Mouse (Mus musculus): ENCODE results near the gene Rab3gap2.

DNA sequence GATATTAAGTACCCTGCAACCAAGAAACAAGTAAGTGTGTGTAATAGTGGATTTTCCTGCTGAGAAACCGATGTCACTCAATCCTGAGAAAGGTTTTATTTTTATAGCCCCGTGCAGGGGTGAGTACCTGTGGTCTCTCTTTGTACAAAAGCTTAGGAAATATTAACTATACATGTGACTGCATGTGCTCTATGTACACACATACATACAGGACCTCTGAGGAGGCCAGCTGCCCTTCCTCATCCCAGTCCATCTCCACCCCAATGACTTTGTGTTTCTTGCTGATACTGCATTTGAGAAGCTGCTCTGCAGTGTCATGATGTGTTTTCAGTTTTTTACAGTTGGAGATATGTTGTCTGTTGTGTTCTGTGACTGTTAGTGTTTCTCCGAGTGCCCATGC lies 48.4 kb downstream of the Rab3gap2 start:
- TF ChIP-seq POLR2A (IDR thresholded peaks at IDR 0.05; ENCODE audit: low read depth, low read length) = no peak
- no peak for TF ChIP-seq CTCF (IDR thresholded peaks at IDR 0.05; ENCODE audit: extremely low read depth, insufficient read length, insufficient replicate concordance, low read depth, low read length)
